Mouse (Mus musculus): ENCODE data around the gene Clns1a.

- TF ChIP-seq CTCF (IDR thresholded peaks at IDR 0.05; ENCODE audit: extremely low read depth, insufficient read depth, low read length) = no peak
- TF ChIP-seq POLR2A (IDR thresholded peaks at IDR 0.05; ENCODE audit: extremely low read depth, insufficient read depth, low read length) = no peak
These were observed 22.6 kb downstream of the Clns1a start for GRCm38 (mm10) chr7:97719078-97719477.
